Mouse (Mus musculus): Measurements from ENCODE around the gene Tnfaip3. TPM values are rescaled to one million over a fixed set of nuclear protein-coding genes. Genes with fewer than 3 reads are reported as not detected.

Tnfaip3 gene
- polyA plus RNA-seq, 1 experiment = 2.0 TPM

- TF ChIP-seq CTCF (IDR thresholded peaks at IDR 0.05; ENCODE audit: extremely low read depth, insufficient read depth, low read length) (no peak), POLR2A (IDR thresholded peaks at IDR 0.05; ENCODE audit: extremely low read depth, insufficient read depth, low read length) (no peak)
- Histone ChIP-seq H3K27ac (ENCODE audit: insufficient read depth, low read length) (no peak overlapping the region), H3K4me1 (ENCODE audit: control insufficient read depth, insufficient read depth, low read length) (no peaks in the 10 kb centered on the region), H3K4me3 (ENCODE audit: insufficient read depth, low read length) (no peak overlapping the region)
These were observed 62.3 kb downstream of the Tnfaip3 start for GRCm38 (mm10) chr10:18953011-18953705.

Other genes starting within 250 kb of the Tnfaip3 start
- not detected in 2 replicates for gene Gm4922, start 228.9 kb downstream of the Tnfaip3 start, polyA plus RNA-seq (2012; rRNA removed)
- 5.7 and 6.6 TPM in 2 replicates for gene Perp, start 170.6 kb downstream of the Tnfaip3 start, polyA plus RNA-seq (2012; rRNA removed)